Mouse (Mus musculus): ENCODE data around the gene Pigf.

DNA sequence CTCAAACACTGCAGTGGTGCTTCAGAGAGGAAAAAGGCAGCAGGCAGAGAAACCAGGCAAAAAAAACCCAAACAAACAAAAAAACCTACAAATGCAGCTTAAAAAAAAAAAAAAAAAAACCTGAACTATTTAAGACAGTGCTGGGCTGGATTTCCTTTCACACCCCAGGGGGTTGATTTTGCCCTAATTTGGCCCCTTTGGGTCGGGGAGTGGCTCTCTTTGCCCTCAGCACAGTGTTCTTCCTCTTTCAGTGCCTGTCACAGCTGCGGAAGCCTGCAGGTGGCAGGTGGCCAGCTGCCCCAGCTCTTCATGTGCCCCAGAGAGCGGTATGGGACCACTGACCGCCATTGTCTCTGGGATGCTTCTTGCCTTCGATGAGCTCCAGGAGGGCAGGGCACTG is 55.6 kb downstream of the Pigf start:
- no peak for TF ChIP-seq POLR2A (IDR thresholded peaks at IDR 0.05; ENCODE audit: borderline replicate concordance, extremely low read depth, low read depth, low read length)
- TF ChIP-seq CTCF (IDR thresholded peaks at IDR 0.05; ENCODE audit: insufficient read depth, low read length), result no peak
